Mouse (Mus musculus): Measurements from ENCODE around the gene Tchhl1.
"Not testable (repeated sequence)": the region's sequence is repeated elsewhere in the genome, so short reads cannot be mapped to it uniquely, and the experiment has no call there.

Tchhl1 gene

GRCm38 (mm10) chr3:93492176-93492575 lies 23.6 kb downstream of the Tchhl1 start:
- Histone ChIP-seq H3K9me3 (ENCODE audit: low read length) (no peaks in the 10 kb centered on the region), H3K36me3 (ENCODE audit: insufficient read depth, low read length) (no peaks in the 10 kb centered on the region), H3K27me3 (ENCODE audit: insufficient read depth, low read length) (no peaks in the 10 kb centered on the region; the same call in 1 of the 2 replicates), H3K4me1 (replicated peaks; ENCODE audit: low read depth, low read length) (no peaks in the 10 kb centered on the region), H3K4me3 (replicated peaks; ENCODE audit: low read length) (no peak overlapping the region)
- TF ChIP-seq POU5F1 (IDR thresholded peaks at IDR 0.05; ENCODE audit: borderline replicate concordance, low read length) (no peak), NANOG (IDR thresholded peaks at IDR 0.05; ENCODE audit: borderline replicate concordance, low read length) (no peak), CTCF (conservative IDR thresholded peaks at IDR 0.05; ENCODE audit: low read length) (no peak)

GRCm38 (mm10) chr3:93493992-93494391 lies 25.4 kb downstream of the Tchhl1 start:
- H3K9me3 ChIP-seq (ENCODE audit: low read length): no peaks in the 10 kb centered on the region
- peak; percentile 43 for TF ChIP-seq CTCF (conservative IDR thresholded peaks at IDR 0.05; ENCODE audit: low read length)
- TF ChIP-seq POU5F1 (IDR thresholded peaks at IDR 0.05; ENCODE audit: borderline replicate concordance, low read length): no peak
- TF ChIP-seq NANOG (IDR thresholded peaks at IDR 0.05; ENCODE audit: borderline replicate concordance, low read length): no peak
- H3K36me3 ChIP-seq (ENCODE audit: insufficient read depth, low read length): no peaks in the 10 kb centered on the region
- no peaks in the 10 kb centered on the region; the same call in 1 of the 2 replicates for H3K27me3 ChIP-seq (ENCODE audit: insufficient read depth, low read length)
- no peak overlapping the region for H3K4me3 ChIP-seq (replicated peaks; ENCODE audit: low read length)
- no peaks in the 10 kb centered on the region for H3K4me1 ChIP-seq (replicated peaks; ENCODE audit: low read depth, low read length)

- not testable (repeated sequence) for H3K9me3 ChIP-seq (ENCODE audit: low read length); H3K4me1 ChIP-seq (replicated peaks; ENCODE audit: low read depth, low read length); H3K27me3 ChIP-seq (ENCODE audit: insufficient read depth, low read length); H3K36me3 ChIP-seq (ENCODE audit: insufficient read depth, low read length); H3K4me3 ChIP-seq (replicated peaks; ENCODE audit: low read length)
These were observed 26.2 kb downstream of the Tchhl1 start for GRCm38 (mm10) chr3:93494774-93495173.

GRCm38 (mm10) chr3:93497131-93497530 lies 28.6 kb downstream of the Tchhl1 start:
- H3K4me1 ChIP-seq (replicated peaks; ENCODE audit: low read depth, low read length): no peaks in the 10 kb centered on the region
- no peak for TF ChIP-seq CTCF (conservative IDR thresholded peaks at IDR 0.05; ENCODE audit: low read length)
- TF ChIP-seq NANOG (IDR thresholded peaks at IDR 0.05; ENCODE audit: borderline replicate concordance, low read length): no peak
- no peak for TF ChIP-seq POU5F1 (IDR thresholded peaks at IDR 0.05; ENCODE audit: borderline replicate concordance, low read length)
- H3K4me3 ChIP-seq (replicated peaks; ENCODE audit: low read length): no peak overlapping the region
- no peaks in the 10 kb centered on the region for H3K9me3 ChIP-seq (ENCODE audit: low read length)
- no peaks in the 10 kb centered on the region; the same call in 1 of the 2 replicates for H3K27me3 ChIP-seq (ENCODE audit: insufficient read depth, low read length)
- no peaks in the 10 kb centered on the region for H3K36me3 ChIP-seq (ENCODE audit: insufficient read depth, low read length)

- no peak overlapping the region for H3K4me3 ChIP-seq (replicated peaks; ENCODE audit: low read length)
- TF ChIP-seq POU5F1 (IDR thresholded peaks at IDR 0.05; ENCODE audit: borderline replicate concordance, low read length): no peak
- TF ChIP-seq CTCF (conservative IDR thresholded peaks at IDR 0.05; ENCODE audit: low read length): no peak
- TF ChIP-seq NANOG (IDR thresholded peaks at IDR 0.05; ENCODE audit: borderline replicate concordance, low read length): no peak
- no peaks in the 10 kb centered on the region for H3K9me3 ChIP-seq (ENCODE audit: low read length)
- H3K27me3 ChIP-seq (ENCODE audit: insufficient read depth, low read length): no peaks in the 10 kb centered on the region
- H3K36me3 ChIP-seq (ENCODE audit: insufficient read depth, low read length): no peaks in the 10 kb centered on the region
- no peaks in the 10 kb centered on the region for H3K4me1 ChIP-seq (replicated peaks; ENCODE audit: low read depth, low read length)
These were observed 30.6 kb downstream of the Tchhl1 start for GRCm38 (mm10) chr3:93499129-93499528.

- peaks cover 12% of the 10 kb centered on the region for H3K4me1 ChIP-seq (replicated peaks; ENCODE audit: low read depth, low read length)
- H3K27me3 ChIP-seq (ENCODE audit: insufficient read depth, low read length): no peaks in the 10 kb centered on the region
- no peaks in the 10 kb centered on the region for H3K36me3 ChIP-seq (ENCODE audit: insufficient read depth, low read length)
- no peaks in the 10 kb centered on the region for H3K9me3 ChIP-seq (ENCODE audit: low read length)
- TF ChIP-seq CTCF (conservative IDR thresholded peaks at IDR 0.05; ENCODE audit: low read length): no peak
- no peak for TF ChIP-seq NANOG (IDR thresholded peaks at IDR 0.05; ENCODE audit: borderline replicate concordance, low read length)
- TF ChIP-seq POU5F1 (IDR thresholded peaks at IDR 0.05; ENCODE audit: borderline replicate concordance, low read length): no peak
- H3K4me3 ChIP-seq (replicated peaks; ENCODE audit: low read length): no peak overlapping the region
These were observed 36.1 kb downstream of the Tchhl1 start for GRCm38 (mm10) chr3:93504536-93505189.

GRCm38 (mm10) chr3:93505960-93506863 lies 37.7 kb downstream of the Tchhl1 start:
- TF ChIP-seq NANOG (IDR thresholded peaks at IDR 0.05; ENCODE audit: borderline replicate concordance, low read length) (no peak), POU5F1 (IDR thresholded peaks at IDR 0.05; ENCODE audit: borderline replicate concordance, low read length) (no peak), CTCF (conservative IDR thresholded peaks at IDR 0.05; ENCODE audit: low read length) (no peak)
- H3K4me1 ChIP-seq (replicated peaks; ENCODE audit: low read depth, low read length): peaks cover 12% of the 10 kb centered on the region
- H3K27me3 ChIP-seq (ENCODE audit: insufficient read depth, low read length): no peaks in the 10 kb centered on the region
- H3K36me3 ChIP-seq (ENCODE audit: insufficient read depth, low read length): no peaks in the 10 kb centered on the region
- H3K9me3 ChIP-seq (ENCODE audit: low read length): no peaks in the 10 kb centered on the region
- H3K4me3 ChIP-seq (replicated peaks; ENCODE audit: low read length): peak overlapping the region; percentile 58

- Histone ChIP-seq H3K27me3 (ENCODE audit: insufficient read depth, low read length) (no peaks in the 10 kb centered on the region), H3K4me3 (replicated peaks; ENCODE audit: low read length) (no peak overlapping the region), H3K4me1 (replicated peaks; ENCODE audit: low read depth, low read length) (peaks cover 12% of the 10 kb centered on the region), H3K36me3 (ENCODE audit: insufficient read depth, low read length) (no peaks in the 10 kb centered on the region), H3K9me3 (ENCODE audit: low read length) (no peaks in the 10 kb centered on the region)
- TF ChIP-seq NANOG (IDR thresholded peaks at IDR 0.05; ENCODE audit: borderline replicate concordance, low read length) (no peak), CTCF (conservative IDR thresholded peaks at IDR 0.05; ENCODE audit: low read length) (no peak), POU5F1 (IDR thresholded peaks at IDR 0.05; ENCODE audit: borderline replicate concordance, low read length) (no peak)
These were observed 38.3 kb downstream of the Tchhl1 start for GRCm38 (mm10) chr3:93506881-93507325.

Measured in E14TG2a.4 (cell line).